Mouse (Mus musculus): ENCODE results near the gene Tspan4.

- TF ChIP-seq ZC3H11A (IDR thresholded peaks at IDR 0.05; ENCODE audit: borderline replicate concordance, low read depth, low read length) (no peak), MAFK (IDR thresholded peaks at IDR 0.05; ENCODE audit: insufficient read depth, low read depth, low read length) (no peak), ZNF384 (IDR thresholded peaks at IDR 0.05; ENCODE audit: low read depth, low read length) (no peak)
These were observed 35.2 kb upstream of the Tspan4 start for GRCm38 (mm10) chr7:141439811-141440210.
